Mouse (Mus musculus) stomach, embryonic 16.5 days (tissue): ENCODE results near the gene Ctsc. TPM values are rescaled to one million over a fixed set of nuclear protein-coding genes. Genes with fewer than 3 reads are reported as not detected.
A peak's percentile ranks its signal among the peaks of the same experiment; 100 is the strongest.

Experiments used
- ATAC-seq: fragments of 200-750 bp; cut with Nextera tagmentation; 2 replicates; pipeline ENCODE4 v1.8.0; 2017; ENCODE audit warnings: moderate number of reproducible peaks, moderate TSS enrichment; ENCODE audit not compliant: insufficient read depth, low FRiP score
- H3K27ac ChIP-seq: fragments of 300-500 bp; sonication (generic); 2 replicates; pipeline ENCODE4 v1.5.1; 2014; ENCODE audit warnings: low read length
- H3K27me3 ChIP-seq: fragments of 300-500 bp; sonication (generic); 2 replicates; pipeline ENCODE4 v1.6.1; 2014; ENCODE audit warnings: low read length, control low read depth, mixed read lengths; ENCODE audit not compliant: control insufficient read depth, insufficient read depth
- H3K36me3 ChIP-seq: fragments of 300-500 bp; sonication (generic); 2 replicates; pipeline ENCODE4 v1.6.1; 2014; ENCODE audit warnings: low read length; ENCODE audit not compliant: control insufficient read depth, insufficient read depth
- H3K4me1 ChIP-seq: fragments of 300-500 bp; sonication (generic); 2 replicates; pipeline ENCODE4 v1.6.1; 2014; ENCODE audit warnings: low read length, control low read depth, mixed read lengths; ENCODE audit not compliant: control insufficient read depth, insufficient read depth
- H3K4me2 ChIP-seq: fragments of 300-500 bp; sonication (generic); 2 replicates; pipeline ENCODE4 v1.6.1; 2014; ENCODE audit warnings: low read depth, low read length, mixed read lengths
- H3K4me3 ChIP-seq: fragments of 300-500 bp; sonication (generic); replicated peaks from 2 replicates; pipeline ENCODE4 v1.5.1; 2014; ENCODE audit warnings: mild to moderate bottlenecking, low read length
- H3K9ac ChIP-seq: fragments of 300-500 bp; sonication (generic); 2 replicates; pipeline ENCODE4 v1.6.1; 2014; ENCODE audit warnings: low read length
- H3K9me3 ChIP-seq: fragments of 300-500 bp; sonication (generic); replicated peaks from 2 replicates; pipeline ENCODE4 v1.6.1; 2016; ENCODE audit warnings: low read length, control low read depth; ENCODE audit not compliant: control insufficient read depth
- WGBS: fragments of 180-500 bp; shearing (Covaris S2); extraction: QIAGEN DNeasy Blood & Tissue Kit; methylation state at CpG from one replicate; pipeline ENCODE4 v1.1.7; 2014; 5-methylcytosine and 5-hydroxymethylcytosine counted together
- polyA plus RNA-seq: library from polyadenylated mRNA; unstranded; fragments of >200 nt; fragmentation: Nextera tagmentation; extraction: Ambion mirVana; gene quantifications from 2 replicates; pipeline ENCODE4 v1.2.1, GENCODE M21; 2015

The Ctsc gene
- polyA plus RNA-seq, 1 experiment from 2014 or later = 141 TPM

DNA sequence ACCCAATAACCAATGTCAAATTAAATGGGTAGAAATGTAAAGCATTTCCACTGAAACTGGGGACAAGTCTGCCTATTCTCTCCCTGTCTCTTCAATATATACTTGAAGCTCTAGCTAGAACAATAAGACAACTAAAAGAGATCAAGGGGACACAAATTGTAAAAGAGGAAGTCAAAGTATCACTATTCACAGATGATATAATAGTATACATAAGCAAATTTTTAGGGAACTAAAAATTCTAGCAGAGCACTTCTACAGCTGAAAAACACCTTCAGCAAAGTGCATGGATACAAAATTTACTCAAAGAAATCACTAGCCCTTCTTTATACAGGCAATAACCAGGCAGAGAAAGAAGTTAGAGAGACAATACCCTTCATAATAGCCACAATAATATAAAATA lies 23.0 kb upstream of the Ctsc start:
- no peak for ATAC-seq
- H3K9ac ChIP-seq = no peak overlapping the region

GRCm38 (mm10) chr7:88259155-88259925 lies 18.5 kb upstream of the Ctsc start:
- Histone ChIP-seq H3K4me2 (no peak overlapping the region), H3K36me3 (no peaks in the 10 kb centered on the region), H3K4me3 (no peak overlapping the region), H3K4me1 (no peaks in the 10 kb centered on the region), H3K27me3 (no peaks in the 10 kb centered on the region), H3K9me3 (no peaks in the 10 kb centered on the region), H3K9ac (no peak overlapping the region), H3K27ac (no peak overlapping the region)
- ATAC-seq = no peak
- WGBS = 72% methylated on average over 7 of the region's 7 CpGs

More for the DNA sequence above, 23.0 kb upstream of the Ctsc start:
- no peaks in the 10 kb centered on the region for H3K9me3 ChIP-seq
- no peak overlapping the region for H3K4me2 ChIP-seq
- H3K4me3 ChIP-seq = no peak overlapping the region
- H3K27me3 ChIP-seq = no peaks in the 10 kb centered on the region
- H3K4me1 ChIP-seq = no peaks in the 10 kb centered on the region
- H3K36me3 ChIP-seq = no peaks in the 10 kb centered on the region
- H3K27ac ChIP-seq = no peak overlapping the region

- Histone ChIP-seq H3K4me2 (no peak overlapping the region), H3K9me3 (no peaks in the 10 kb centered on the region), H3K4me1 (no peaks in the 10 kb centered on the region), H3K27me3 (no peaks in the 10 kb centered on the region), H3K9ac (no peak overlapping the region), H3K27ac (no peak overlapping the region), H3K36me3 (no peaks in the 10 kb centered on the region), H3K4me3 (no peak overlapping the region)
- 65% methylated on average over 4 of the region's 4 CpGs for WGBS
- ATAC-seq = no peak
These were observed 16.1 kb upstream of the Ctsc start for GRCm38 (mm10) chr7:88261799-88262198.

- Histone ChIP-seq H3K9me3 (no peaks in the 10 kb centered on the region), H3K9ac (no peak overlapping the region), H3K4me3 (no peak overlapping the region), H3K4me2 (no peak overlapping the region), H3K4me1 (no peaks in the 10 kb centered on the region), H3K36me3 (no peaks in the 10 kb centered on the region), H3K27me3 (no peaks in the 10 kb centered on the region), H3K27ac (no peak overlapping the region)
- WGBS = 61% methylated on average over 5 of the region's 5 CpGs
- ATAC-seq = no peak
These were observed 13.0 kb upstream of the Ctsc start for GRCm38 (mm10) chr7:88264861-88265260.

- no peaks in the 10 kb centered on the region for H3K9me3 ChIP-seq
- H3K27ac ChIP-seq = no peak overlapping the region
- ATAC-seq = no peak
- no peak overlapping the region for H3K9ac ChIP-seq
- H3K4me1 ChIP-seq = no peaks in the 10 kb centered on the region; the same call in 1 of the 2 replicates
- no peak overlapping the region for H3K4me2 ChIP-seq
- no peak overlapping the region for H3K4me3 ChIP-seq
- no peaks in the 10 kb centered on the region for H3K27me3 ChIP-seq
- 71% methylated on average over 1 of the region's 1 CpGs for WGBS
- H3K36me3 ChIP-seq = no peaks in the 10 kb centered on the region
These were observed 8.0 kb upstream of the Ctsc start for GRCm38 (mm10) chr7:88269913-88270312.

DNA sequence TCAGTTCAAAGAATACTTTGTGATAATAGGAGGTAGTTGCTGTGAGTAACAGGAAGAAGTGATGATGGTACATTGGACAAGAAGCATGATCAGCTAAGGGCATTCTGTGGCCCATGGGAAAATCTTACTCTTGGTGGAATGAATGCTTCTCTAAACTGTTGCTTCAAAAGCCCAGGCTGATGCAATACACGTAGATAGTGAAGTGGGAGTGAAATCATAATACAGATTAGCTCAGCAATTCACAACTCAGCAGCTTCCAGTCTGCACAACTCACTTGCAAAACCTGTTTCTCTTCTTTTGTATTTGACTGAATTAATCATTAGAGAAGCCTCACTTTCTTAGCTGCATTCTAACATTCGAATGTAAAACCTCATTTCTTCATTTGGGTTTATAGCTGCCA lies 6.4 kb upstream of the Ctsc start:
- Histone ChIP-seq H3K9ac (no peak overlapping the region), H3K9me3 (no peaks in the 10 kb centered on the region), H3K4me1 (no peaks in the 10 kb centered on the region; the same call in 1 of the 2 replicates), H3K36me3 (no peaks in the 10 kb centered on the region), H3K4me3 (no peak overlapping the region), H3K27me3 (no peaks in the 10 kb centered on the region), H3K27ac (peak overlapping the region; percentile 67), H3K4me2 (0 out of 2 replicates have a peak overlapping the region, but pooled peaks have one; percentile 29)
- WGBS = 29% methylated on average over 2 of the region's 2 CpGs
- peak; percentile 79 for ATAC-seq

- H3K9me3 ChIP-seq = no peaks in the 10 kb centered on the region
- ATAC-seq = no peak
- 44% methylated on average over 7 of the region's 7 CpGs for WGBS
- no peaks in the 10 kb centered on the region for H3K36me3 ChIP-seq
- peak overlapping the region; percentile 87 for H3K9ac ChIP-seq
- no peaks in the 10 kb centered on the region for H3K27me3 ChIP-seq
- H3K27ac ChIP-seq = peak overlapping the region; percentile 83
- H3K4me1 ChIP-seq = peaks cover 10% of the 10 kb centered on the region
- peak overlapping the region; percentile 66 for H3K4me3 ChIP-seq
- H3K4me2 ChIP-seq = peak overlapping the region; percentile 81
These were observed 745 bp upstream of the Ctsc start for GRCm38 (mm10) chr7:88276914-88277765.

DNA sequence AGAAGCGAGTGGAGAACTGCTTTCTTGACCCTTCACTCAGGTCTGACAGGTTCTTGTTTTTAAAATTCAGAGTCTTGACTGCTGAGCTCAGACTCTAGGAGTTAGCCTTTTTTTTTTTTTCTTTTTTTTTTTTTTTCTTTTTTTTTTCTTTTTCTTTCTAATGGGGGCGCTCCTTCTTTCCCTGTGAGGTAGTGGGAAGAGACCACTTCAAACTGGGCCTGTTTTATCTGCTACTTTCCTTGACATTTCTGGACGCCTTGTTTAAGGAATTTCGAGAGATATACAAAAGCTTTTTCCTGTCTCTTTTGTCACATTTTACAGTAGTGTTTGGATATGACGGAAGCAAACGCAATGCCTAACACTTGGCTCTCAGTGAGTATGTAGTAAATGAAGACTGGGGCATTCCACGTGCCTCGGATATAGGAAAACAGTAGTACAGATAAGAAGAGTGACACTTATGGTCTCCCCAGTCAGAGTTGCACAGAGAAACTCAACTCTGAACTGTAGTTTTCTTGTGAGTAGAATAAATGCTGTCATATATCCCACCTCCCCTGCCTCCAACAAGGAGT lies 827 bp downstream of the Ctsc start:
- peaks cover 10% of the 10 kb centered on the region for H3K4me1 ChIP-seq
- peak overlapping the region; percentile 87 for H3K9ac ChIP-seq
- no peak for ATAC-seq
- H3K36me3 ChIP-seq = no peaks in the 10 kb centered on the region
- WGBS = 12% methylated on average over 8 of the region's 8 CpGs
- no peaks in the 10 kb centered on the region for H3K27me3 ChIP-seq
- peak overlapping the region; percentile 81 for H3K4me2 ChIP-seq
- H3K9me3 ChIP-seq = no peaks in the 10 kb centered on the region
- H3K4me3 ChIP-seq = peak overlapping the region; percentile 66
- H3K27ac ChIP-seq = peak overlapping the region; percentile 83

GRCm38 (mm10) chr7:88285276-88285675 lies 7.4 kb downstream of the Ctsc start:
- 87% methylated on average over 3 of the region's 3 CpGs for WGBS
- Histone ChIP-seq H3K4me1 (no peaks in the 10 kb centered on the region), H3K27me3 (no peaks in the 10 kb centered on the region), H3K4me2 (no peak overlapping the region), H3K9me3 (no peaks in the 10 kb centered on the region), H3K27ac (no peak overlapping the region), H3K36me3 (no peaks in the 10 kb centered on the region; the same call in 1 of the 2 replicates), H3K4me3 (no peak overlapping the region), H3K9ac (no peak overlapping the region)
- ATAC-seq = no peak
